Mouse (Mus musculus) left cerebral cortex, postnatal 4 days (tissue): Measurements from ENCODE around the gene Ywhah. TPM values are rescaled to one million over a fixed set of nuclear protein-coding genes. Genes with fewer than 3 reads are reported as not detected.

Experiments
- DNase-seq: peaks from one replicate; pipeline ENCODE4 v3.0.0-alpha.2; 2022
- intact Hi-C: fragments of 180-260 bp; cut with DNase I; formaldehyde crosslinking; loops from one replicate; pipeline ENCODE4 v1.15.1; 2025
- total RNA-seq, 2 experiments: library from RNA; stranded (reverse); gene quantifications; 2 replicates each; pipeline ENCODE4 v1.2.3; 2021

Gene Ywhah
- 100 to 1,000 TPM; 633 to 669 TPM for total RNA-seq

DNA sequence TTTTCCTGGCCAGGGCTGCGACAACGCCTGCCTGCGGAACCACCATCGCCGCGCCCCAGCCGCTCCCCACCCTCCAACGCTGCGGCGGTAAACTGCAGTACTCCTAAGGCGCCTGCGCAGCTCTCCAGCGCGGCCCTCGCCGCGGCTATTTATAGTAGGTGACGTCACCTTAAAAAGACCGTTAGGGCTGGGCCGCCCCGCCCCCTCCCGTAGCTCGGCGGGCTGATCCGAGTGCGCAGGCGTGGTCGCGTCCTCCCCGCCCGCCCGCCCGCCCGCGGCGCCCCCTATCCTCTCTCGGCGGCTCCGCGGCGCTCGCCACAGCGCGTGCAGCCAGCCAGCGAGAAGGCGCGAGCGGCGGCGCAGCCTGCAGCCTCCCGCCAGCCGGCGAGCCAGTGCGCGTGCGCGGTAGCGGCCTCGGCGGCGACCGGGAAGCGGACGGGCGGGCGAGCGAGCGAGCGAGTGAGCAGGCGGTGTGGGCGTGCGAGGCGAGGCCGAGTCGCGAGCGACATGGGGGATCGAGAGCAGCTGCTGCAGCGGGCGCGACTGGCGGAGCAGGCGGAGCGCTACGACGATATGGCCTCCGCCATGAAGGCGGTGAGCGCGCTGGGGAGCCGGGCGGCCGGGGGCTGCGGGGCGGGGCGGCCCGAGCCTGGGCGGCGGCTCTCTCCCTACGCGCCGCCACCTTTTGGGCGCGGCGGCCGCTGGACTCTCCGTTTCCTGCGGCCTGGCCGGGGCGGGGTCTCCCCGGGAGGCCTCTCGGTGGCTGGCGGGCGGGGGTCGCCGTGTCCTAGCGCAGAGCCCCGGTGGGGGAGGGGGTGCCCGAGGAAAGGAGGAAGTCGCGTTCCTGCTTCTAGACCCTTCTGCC, at the start of gene Ywhah:
Gene Ywhah (plus strand): TSS at position 256 of the 865 bp plus-strand sequence.
- intact Hi-C loops: no loop called here
- peak; percentile 98 for DNase-seq

DNA sequence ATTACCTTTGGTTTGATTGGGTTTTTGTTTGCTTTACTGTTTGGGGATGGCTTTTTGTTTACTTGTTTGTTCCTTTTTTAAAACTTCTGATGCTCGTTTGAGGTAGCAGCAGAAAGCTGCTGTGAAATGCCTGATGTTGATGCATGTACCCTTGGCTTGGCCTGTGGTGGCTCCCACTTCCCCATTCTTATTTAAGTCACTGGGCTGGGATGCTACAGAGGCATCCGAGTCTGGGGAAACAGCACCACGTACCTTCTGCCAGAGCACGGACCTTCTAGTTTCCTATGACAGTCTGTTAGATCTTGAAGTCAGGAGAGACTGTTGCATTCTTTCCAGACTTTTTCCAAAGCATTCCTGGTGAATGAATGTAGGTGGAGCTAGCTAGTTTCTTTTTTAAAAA, 42.1 kb upstream of the Ywhah start:
- no peak for DNase-seq
- intact Hi-C loops: no loop called here

DNA sequence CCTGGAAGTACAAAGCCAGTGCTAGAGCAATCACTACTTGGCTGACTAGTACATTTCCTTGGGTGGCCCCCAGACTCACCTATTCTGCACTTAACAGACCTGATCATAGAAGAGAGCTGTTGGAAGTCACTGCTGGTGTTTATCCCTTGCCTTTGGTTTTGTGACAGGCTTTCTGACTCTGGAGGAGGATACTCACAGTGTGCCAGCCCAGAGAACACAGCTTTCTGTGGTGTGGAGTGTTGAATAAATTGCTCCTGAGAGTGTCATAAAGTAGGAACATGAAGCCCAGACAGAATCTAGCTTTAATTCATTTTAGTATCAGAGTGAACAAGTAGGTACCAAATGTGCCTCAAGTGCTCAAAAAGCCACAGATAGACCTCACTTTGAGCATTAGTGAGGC, 41.4 kb upstream of the Ywhah start:
- intact Hi-C loops: no loop called here

DNA sequence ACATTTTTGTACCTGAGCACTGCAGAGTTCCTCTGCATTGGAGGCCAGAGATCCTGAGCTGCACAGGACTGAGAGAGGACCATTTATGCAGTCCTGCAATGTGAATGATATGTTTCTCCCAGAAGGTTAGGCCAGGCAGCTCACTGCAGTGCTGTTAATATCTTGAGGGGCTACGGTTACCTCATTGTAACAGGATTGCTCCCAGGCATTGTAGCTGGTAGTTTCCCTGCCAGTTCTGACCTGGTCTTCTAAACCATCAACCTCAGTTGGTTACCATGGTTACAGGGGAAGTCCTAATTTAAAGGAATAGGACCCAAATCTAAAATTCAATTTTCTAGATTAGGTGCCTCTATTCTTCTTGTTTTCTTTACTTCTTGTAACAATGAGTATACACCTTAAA, 33.2 kb upstream of the Ywhah start:
- intact Hi-C loops: no loop called here
- DNase-seq: no peak

More for the DNA sequence above, 41.4 kb upstream of the Ywhah start:
- DNase-seq: no peak

DNA sequence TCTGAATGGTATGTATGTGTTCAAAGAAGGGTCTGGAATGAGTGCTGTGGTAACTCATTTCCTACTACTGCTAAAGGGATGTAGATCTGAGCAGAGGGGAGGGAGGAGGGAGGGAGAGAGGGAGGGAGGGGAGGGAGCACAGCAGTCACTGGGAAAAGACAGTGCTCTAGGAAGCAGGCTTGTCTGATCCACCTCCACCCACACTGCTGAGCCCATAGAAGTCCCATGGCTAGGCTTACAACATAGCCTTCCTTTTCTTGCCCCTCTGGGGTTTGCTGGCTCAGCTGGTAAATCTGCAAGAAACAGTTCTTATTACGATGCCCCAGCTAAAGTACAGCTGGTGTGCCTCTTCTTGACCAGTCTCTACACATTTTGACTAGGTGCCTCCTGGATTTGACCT, 30.7 kb upstream of the Ywhah start:
- DNase-seq: no peak
- intact Hi-C loops: no loop called here

DNA sequence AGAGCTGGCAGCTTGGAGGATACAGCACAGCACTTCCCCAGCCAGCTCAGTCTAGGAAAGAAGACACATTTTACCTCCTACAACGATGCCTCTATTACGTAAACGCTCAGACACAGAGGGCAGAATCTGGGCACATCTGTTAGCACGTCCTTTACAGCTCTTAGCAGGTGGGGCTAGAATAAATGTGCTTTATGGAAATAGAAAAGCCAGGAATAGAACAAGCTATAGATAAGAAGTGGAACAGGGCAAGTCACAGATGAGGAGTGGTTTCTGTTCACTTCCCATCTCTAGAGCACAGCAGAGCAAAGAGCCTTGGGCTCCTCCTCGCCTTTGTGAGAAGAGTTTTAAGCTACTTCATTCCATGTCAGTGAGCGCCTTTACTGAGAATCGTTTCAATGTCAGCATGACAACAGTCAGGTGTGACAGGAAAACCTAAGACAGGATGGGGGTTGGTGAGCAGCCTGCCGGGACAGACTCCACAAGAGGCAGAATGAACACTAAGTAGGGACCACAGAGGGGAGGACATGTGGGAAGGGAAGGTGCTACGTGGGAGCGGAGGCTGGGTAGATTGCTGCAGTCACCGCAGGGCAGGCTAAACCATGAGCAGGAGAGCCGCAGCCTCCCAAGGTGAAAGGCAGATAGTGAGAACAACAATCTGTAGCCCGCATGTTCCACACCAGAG, 28.5 kb upstream of the Ywhah start:
- no peak for DNase-seq
- intact Hi-C loops: no loop called here

DNA sequence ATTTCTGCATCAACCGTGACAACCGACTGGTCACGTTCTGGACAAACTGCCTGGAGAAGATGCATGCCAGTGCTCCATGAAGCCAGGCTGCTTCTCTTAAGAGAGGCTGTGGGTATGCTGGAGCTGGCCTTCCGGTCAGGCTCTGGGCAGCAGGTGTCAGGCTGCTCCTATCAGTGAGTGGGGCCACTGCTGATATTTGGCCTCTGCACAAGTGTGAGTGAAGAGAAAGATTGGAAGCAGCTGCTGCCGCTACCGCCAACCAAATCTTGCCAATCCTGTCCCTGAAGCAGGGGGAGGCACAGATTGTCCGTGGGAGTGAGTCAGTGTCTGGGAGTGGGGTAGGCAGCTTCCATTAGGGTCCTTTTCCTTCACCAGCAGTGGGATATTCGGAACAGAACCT, 27.5 kb upstream of the Ywhah start:
- peak; percentile 76 for DNase-seq
- intact Hi-C loops: no loop called here

DNA sequence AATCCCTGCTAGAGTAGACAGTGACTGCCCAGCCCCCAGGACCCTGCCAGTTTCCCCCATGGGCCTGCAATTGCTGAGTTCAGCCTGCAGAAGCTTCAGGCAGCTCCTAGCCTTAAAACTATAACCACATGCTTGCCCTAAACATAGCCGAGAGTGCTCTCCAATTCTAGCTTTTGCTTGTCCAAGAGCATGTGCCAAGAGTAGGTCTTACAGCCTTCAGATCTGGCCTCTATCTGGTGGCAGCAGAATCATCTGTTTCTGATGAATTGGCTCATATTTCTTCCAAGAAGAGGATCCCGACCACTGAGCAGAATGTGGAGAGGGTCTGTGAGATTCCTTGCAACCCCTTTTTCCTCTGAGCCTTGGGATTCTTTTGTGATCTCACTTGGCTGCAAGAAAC, 24.1 kb upstream of the Ywhah start:
- intact Hi-C loops: no loop called here
- no peak for DNase-seq

DNA sequence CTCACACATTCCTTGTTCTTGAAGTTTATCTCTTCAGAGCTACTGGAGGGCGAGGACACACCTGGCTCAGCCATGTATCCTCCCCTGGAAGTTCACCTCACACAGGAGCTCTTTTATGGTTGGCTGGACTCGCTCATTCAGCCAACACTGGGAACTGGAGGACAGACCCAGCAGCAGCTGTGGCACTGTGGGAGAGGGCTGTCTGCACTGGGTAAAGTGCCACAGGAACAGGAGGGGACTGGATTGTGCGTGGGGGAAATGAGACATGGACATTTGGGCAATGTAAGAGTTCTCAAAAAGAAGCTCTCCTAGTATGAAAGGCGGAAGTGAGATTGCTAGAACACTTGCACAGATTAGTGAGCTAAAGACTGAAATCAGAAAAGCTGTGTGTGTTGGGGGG, 22.9 kb upstream of the Ywhah start:
- intact Hi-C loops: no loop called here
- peak; percentile 21 for DNase-seq

DNA sequence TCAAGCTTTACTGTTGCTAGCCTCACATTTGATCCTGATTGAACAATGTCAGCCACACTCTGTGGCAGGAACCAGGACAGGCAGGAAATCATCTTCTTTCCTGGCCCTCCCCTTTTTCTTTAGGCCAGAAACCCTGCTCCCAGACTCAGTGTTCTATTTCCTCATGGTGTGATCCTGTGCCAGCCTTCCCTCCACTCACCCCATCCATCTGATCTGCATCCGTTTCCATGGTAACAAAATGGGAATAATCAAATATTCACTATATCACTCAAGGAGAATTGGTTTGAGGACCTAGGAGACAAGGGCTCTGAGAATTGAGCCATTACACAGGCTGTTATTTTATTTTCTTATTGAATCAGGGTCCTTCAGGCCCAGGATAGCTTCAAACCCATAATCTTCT, 22.1 kb upstream of the Ywhah start:
- no peak for DNase-seq
- intact Hi-C loops: no loop called here

DNA sequence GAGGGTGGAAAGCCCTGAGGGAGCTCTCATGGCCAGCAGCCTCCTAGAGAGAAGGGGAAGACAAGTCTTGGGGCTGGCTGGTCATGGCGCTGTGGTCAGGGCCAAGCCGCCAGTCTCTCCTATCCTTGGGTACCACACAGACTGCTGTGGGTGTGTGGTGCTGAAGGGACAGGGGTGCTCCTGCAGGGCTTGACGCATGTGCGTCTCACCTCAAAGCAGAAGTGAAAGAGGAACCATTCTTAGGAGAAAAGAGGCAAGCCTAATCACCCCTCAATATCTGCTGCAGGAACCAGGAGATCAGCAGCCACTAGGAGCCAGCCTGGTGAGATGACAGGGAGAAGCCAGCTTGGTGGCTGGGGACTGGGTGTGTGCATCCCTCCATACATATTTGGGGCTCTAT, 20.9 kb upstream of the Ywhah start:
- DNase-seq: no peak
- intact Hi-C loops: no loop called here

DNA sequence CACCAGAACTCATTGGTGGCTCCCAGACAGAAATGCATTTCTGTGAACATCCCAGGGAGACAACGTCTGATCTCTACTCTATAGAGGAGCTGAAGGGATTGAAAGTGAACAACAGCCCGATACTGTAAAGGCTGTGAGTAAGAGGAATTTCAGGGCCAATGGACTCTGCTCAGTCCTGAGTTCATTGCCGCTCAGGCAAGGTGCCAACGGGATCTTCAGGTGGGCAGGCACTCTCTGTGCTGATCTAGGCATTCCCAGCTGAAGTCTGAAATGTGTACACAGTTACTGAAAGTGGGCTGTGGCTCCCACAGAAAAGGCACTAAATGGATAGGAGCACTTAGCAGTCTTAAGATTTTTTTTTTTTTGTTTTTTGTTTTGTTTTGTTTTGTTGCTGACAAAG, 19.8 kb upstream of the Ywhah start:
- DNase-seq: no peak
- intact Hi-C loops: no loop called here

DNA sequence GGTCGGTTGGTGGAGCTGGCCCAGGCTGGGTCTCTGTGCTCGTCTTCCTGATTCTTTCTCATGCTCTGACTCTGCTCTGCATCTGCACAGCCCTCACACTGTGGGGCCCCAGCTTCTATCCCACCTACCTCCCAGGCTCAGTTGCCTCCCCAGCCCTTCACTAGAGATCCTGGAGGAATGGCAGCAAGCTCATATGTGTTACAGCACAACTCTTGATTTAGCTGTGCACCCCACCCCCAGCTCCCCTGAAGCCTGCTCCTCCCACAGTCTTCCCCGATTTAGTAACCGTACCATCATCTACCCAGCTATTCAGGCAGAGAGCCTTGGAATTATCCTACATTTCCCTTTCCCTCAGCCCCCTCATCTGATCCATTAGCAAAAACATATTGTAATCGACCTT, 17.5 kb upstream of the Ywhah start:
- no peak for DNase-seq
- intact Hi-C loops: no loop called here

DNA sequence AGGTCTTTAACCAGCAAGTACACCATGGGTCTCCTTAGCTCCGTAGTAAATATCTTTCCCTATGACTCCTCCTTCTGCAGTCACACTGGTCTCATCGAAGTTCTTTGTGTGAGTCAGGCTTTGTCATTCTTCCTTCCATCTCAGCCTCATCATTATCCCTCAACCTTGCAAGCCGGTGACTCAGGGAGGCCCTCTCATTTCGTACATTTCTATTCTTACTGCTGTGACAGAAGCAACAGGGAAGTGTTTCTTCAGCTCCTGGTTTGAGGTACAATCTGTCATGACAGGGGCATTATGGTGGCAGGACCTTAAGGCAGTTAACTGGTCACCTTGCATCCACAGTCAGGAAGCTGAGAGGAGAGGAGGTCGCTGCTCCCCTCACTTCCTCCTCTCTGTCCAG, 15.8 kb upstream of the Ywhah start:
- no peak for DNase-seq
- intact Hi-C loops: no loop called here

DNA sequence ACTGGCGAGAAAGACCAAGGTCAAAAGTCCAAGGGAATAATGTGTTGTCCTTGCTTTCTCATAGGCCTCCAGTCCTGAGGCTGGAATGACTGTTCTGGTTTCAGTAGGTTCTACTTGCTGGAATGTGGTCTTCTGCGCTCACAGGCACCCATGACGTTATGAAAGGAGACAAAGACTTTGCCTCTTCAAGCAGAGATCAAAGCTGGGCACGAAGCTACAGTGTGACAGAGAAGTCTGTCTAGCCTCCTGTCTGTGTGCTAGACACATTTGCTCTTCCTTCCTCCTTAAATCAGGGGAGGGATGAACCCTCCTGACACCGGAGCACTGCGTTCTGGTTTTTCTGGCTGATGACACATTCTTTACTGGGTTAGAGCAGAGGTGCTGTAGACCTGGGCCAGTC, 15.1 kb upstream of the Ywhah start:
- intact Hi-C loops: no loop called here
- DNase-seq: no peak

DNA sequence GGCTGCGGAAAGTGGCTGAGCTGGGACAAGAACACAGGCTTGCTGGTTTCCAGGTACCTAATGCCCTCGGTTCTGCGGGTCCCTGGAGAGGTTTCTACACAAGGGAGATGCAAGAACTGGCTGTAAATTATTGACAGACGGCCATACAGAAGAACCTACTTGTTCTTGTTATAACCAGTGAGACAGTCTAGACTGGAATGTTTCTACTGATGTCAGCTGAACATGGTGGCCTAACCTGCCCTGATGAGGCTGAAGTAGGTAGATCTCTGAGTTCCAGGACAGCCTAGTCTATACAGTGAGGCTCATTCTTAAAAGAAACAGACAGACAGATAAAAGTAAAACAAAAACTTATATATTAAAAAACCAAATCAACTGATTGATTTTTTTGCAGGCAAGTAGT, 14.5 kb upstream of the Ywhah start:
- DNase-seq: no peak
- intact Hi-C loops: no loop called here

DNA sequence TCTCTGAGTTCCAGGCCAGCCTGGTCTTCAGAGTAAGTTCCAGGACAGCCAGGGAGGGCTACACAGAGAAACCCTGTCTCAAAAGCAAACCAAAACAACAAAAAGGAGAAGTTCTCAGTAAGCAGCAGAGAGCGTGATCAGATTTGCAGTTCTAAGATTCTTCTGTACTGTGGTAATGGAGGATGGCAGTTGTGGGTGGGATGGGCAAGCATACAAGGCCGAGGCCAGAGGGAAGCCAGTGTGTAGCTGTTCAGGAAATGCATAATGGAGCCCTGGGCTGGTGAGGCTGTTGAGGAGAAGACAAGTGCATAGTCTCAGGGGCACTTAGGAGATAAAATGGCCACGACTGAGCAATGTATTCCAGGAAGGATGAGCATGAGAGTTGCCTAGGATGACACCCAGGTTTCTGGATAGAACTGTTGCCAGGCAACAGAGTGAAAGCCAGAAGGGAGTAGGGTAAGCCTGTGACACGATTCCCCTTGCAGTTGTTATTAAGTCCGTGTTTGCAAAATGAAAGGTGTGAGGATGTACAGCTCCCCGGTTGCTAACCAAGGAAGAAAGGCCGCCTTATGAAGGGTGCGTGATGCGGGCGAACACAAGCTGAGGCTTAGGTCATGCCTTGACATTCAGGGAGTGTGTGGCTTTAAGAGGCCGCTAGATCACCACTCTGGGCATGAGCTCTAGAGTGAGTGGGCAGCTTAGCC, 13.0 kb upstream of the Ywhah start:
- no peak for DNase-seq
- intact Hi-C loops: no loop called here

DNA sequence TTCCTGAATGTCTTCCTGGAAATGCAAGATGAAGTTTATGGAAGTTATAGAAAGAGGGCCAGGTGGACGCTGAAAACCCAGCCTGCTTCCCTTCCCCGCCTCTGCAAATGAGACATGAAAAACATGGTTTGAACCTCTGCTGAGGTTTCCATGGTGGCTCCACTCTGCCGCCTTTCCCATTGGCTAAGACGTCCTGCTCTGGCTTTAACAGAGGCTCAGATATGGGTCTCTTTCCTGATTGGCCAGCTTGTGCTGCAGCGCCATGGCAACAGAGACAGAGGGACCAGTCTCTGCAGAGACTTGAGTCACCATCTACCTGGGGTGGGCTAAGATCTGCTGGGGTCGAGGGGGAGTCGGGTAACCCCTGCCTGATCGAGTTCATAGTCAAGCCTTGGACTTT, 11.9 kb upstream of the Ywhah start:
- peak; percentile 24 for DNase-seq
- intact Hi-C loops: no loop called here

DNA sequence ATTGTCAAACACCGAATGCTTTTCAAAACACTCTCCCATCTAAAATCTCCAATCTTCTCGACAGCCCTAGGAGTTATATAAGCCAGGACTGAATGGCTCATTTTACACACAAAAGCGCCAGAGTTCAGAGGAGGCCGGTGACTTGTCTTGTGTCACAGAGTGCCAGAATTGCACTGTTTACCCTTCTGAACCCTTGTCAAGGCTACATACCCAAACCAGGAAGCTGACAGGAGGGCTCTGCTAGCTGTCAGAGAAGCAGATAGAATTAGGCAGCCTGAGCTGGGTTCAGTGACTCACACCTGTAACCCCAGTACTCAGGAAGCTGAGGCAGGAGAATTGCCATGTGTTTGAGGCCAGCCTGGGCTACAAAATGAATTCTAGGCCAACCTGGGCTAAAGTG, 11.2 kb upstream of the Ywhah start:
- intact Hi-C loops: no loop called here
- DNase-seq: no peak

DNA sequence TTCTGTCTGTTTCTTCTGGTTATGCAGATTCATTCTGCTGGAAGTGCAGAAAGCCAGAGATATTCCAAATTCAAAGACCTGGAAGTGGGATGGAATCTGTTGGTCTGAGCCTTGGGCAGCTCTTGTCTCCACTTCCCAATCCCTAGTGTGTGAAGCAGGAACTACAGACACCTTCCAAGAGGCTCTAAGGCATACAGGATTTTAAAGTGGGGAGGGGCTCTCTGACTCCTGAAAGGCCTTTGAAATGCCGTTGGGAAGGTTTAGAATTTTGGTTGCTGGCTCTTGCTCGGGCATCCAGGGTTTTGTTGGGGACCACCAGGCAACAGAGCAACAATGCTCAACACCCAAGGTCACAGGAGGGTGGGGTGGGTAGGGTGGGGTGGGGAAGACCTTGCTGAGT, 9.3 kb upstream of the Ywhah start:
- intact Hi-C loops: no loop called here

DNA sequence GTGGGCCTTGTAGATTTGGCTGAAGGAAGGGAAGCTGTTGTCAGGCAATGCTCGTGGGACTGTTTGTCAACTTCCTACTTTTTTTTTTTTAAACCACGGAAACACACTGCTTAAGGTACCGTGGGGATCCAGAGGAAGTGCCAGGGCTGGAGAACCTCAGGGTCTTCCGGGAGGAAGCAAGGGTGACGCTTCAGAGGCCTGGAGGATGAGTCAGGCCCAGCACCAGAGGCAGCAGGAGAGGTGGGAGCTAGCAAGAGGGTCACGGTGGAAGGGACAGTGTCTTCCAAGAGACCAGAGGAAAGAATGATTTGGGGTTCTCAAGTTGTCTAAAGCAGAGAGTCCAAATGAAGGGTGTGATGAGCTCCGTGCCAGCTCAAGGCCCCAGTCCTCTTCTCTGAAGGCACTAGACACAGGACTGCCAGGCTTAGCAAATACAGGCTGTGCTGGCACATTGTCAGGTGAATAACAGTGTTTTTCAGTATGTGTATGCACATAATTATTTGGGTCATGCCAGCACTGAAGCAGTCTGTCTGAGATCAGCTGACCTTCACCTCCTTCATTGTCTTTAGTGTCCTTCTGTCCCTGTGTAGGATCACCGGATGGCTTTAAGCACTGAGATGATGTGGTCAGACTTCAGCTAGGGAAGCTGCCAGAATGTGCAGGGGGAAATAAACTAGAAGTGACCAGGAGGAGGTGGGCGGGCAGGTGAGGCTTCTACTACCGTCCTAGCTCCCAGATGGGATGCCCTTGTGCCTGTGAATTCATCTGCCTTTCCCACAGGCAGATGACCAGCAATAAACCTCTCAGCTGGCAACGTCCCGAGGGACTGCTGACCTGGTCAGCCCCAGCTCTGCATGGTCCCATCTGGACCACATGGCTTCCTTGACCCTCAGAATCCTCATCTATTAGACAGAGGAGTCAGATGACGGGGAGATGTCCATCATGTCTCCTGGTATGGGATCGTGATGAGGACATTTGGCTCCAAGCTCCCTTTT, 8.5 kb upstream of the Ywhah start:
- intact Hi-C loops: no loop called here
- no peak for DNase-seq

More for the DNA sequence above, 9.3 kb upstream of the Ywhah start:
- DNase-seq: no peak
